Mouse (Mus musculus): ENCODE measurements around the gene Olfr1499. TPM values are rescaled to one million over a fixed set of nuclear protein-coding genes. Genes with fewer than 3 reads are reported as not detected.

Gene Olfr1499
- polyA plus RNA-seq (2014; fragmentation: Illumina TruSeq; extraction: RNeasy Lipid Tissue Mini Kit (QIAGEN cat#74804)) = not detected

GRCm38 (mm10) chr19:13819347-13819746 is at the start of gene Olfr1499:
Gene Olfr1499 (minus strand): TSS chr19:13819447.

GRCm38 (mm10) chr19:13861495-13861894 is 42.2 kb upstream of the Olfr1499 start, which contains the start of gene Olfr1502:
Gene Olfr1502 (plus strand): TSS chr19:13861795.

GRCm38 (mm10) chr19:13850592-13850991 is 31.3 kb upstream of the Olfr1499 start, which contains the start of gene Olfr1501:
Gene Olfr1501 (minus strand): TSS chr19:13850692.

DNA sequence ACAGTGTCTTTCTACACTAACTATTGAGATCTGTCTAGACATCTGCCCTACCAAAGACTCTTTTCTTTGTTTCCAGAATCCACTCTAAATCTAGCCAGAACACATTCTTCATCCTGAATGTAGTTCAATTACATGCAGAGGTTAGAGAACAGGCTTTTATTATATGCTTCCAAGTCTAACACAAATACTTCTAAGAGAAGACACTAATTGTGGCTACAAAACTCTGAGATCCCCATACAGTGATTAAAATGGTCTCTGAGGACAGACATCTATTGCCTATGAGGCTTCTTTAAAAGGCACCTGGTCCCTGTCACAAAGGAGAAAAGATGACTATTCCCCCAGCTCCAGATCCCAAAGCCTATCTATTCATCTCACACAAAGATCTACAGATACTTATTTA is 11.1 kb upstream of the Olfr1499 start, which contains the start of gene Olfr1500:
Olfr1500 (minus strand) TSS at position 101 of the 400 bp plus-strand sequence.

GRCm38 (mm10) chr19:13798102-13798501 is 21.1 kb downstream of the Olfr1499 start, which contains the start of gene Olfr1497:
Gene Olfr1497 (minus strand): TSS chr19:13798202.

GRCm38 (mm10) chr19:13777578-13777977 is 41.7 kb downstream of the Olfr1499 start, which contains the start of gene Olfr1496:
Gene Olfr1496 (plus strand): TSS chr19:13777878.

GRCm38 (mm10) chr19:13764306-13764705 is 54.9 kb downstream of the Olfr1499 start, which contains the start of gene Olfr1495:
Gene Olfr1495 (plus strand): TSS chr19:13764606.

Other genes with a start within 250 kb of the Olfr1499 start
- not detected for gene Olfr1484, start 235.9 kb downstream of the Olfr1499 start, polyA plus RNA-seq (2014; fragmentation: Illumina TruSeq; extraction: RNeasy Lipid Tissue Mini Kit (QIAGEN cat#74804))
- not detected for gene Olfr1487, start 202.1 kb downstream of the Olfr1499 start, polyA plus RNA-seq (2014; fragmentation: Illumina TruSeq; extraction: RNeasy Lipid Tissue Mini Kit (QIAGEN cat#74804))
- not detected for gene Olfr1489, start 187.8 kb downstream of the Olfr1499 start, polyA plus RNA-seq (2014; fragmentation: Illumina TruSeq; extraction: RNeasy Lipid Tissue Mini Kit (QIAGEN cat#74804))
- not detected for gene Olfr1490, start 168.4 kb downstream of the Olfr1499 start, polyA plus RNA-seq (2014; fragmentation: Illumina TruSeq; extraction: RNeasy Lipid Tissue Mini Kit (QIAGEN cat#74804))
- gene Olfr1491, start 122.2 kb downstream of the Olfr1499 start, polyA plus RNA-seq (2014; fragmentation: Illumina TruSeq; extraction: RNeasy Lipid Tissue Mini Kit (QIAGEN cat#74804)) = not detected
- gene Olfr1493-ps1, start 96.2 kb downstream of the Olfr1499 start, polyA plus RNA-seq (2014; fragmentation: Illumina TruSeq; extraction: RNeasy Lipid Tissue Mini Kit (QIAGEN cat#74804)) = not detected
- not detected for gene Olfr1494, start 79.7 kb downstream of the Olfr1499 start, polyA plus RNA-seq (2014; fragmentation: Illumina TruSeq; extraction: RNeasy Lipid Tissue Mini Kit (QIAGEN cat#74804))
- not detected for gene Olfr1495, start 54.8 kb downstream of the Olfr1499 start, polyA plus RNA-seq (2014; fragmentation: Illumina TruSeq; extraction: RNeasy Lipid Tissue Mini Kit (QIAGEN cat#74804))
- not detected for gene Olfr1496, start 41.6 kb downstream of the Olfr1499 start, polyA plus RNA-seq (2014; fragmentation: Illumina TruSeq; extraction: RNeasy Lipid Tissue Mini Kit (QIAGEN cat#74804))
- not detected for gene Olfr1497, start 21.2 kb downstream of the Olfr1499 start, polyA plus RNA-seq (2014; fragmentation: Illumina TruSeq; extraction: RNeasy Lipid Tissue Mini Kit (QIAGEN cat#74804))
- not detected for gene Olfr1500, start 11.0 kb upstream of the Olfr1499 start, polyA plus RNA-seq (2014; fragmentation: Illumina TruSeq; extraction: RNeasy Lipid Tissue Mini Kit (QIAGEN cat#74804))
- gene Olfr1501, start 31.2 kb upstream of the Olfr1499 start, polyA plus RNA-seq (2014; fragmentation: Illumina TruSeq; extraction: RNeasy Lipid Tissue Mini Kit (QIAGEN cat#74804)) = not detected
- not detected for gene Olfr1502, start 42.3 kb upstream of the Olfr1499 start, polyA plus RNA-seq (2014; fragmentation: Illumina TruSeq; extraction: RNeasy Lipid Tissue Mini Kit (QIAGEN cat#74804))
- not detected for gene Olfr1504, start 78.5 kb upstream of the Olfr1499 start, polyA plus RNA-seq (2014; fragmentation: Illumina TruSeq; extraction: RNeasy Lipid Tissue Mini Kit (QIAGEN cat#74804))
- not detected for gene Olfr1505, start 94.1 kb upstream of the Olfr1499 start, polyA plus RNA-seq (2014; fragmentation: Illumina TruSeq; extraction: RNeasy Lipid Tissue Mini Kit (QIAGEN cat#74804))